Mouse (Mus musculus) thymus, adult 2 months (tissue): ENCODE data around the gene Pnpla6.

Experiments used
- CTCF ChIP-seq: fragments of 200-500 bp; IDR thresholded peaks from 2 replicates; pipeline ENCODE4 v1.5.1; 2012; ENCODE audit warnings: mild to moderate bottlenecking, control low read depth, low read length, moderate library complexity, borderline replicate concordance; ENCODE audit not compliant: control insufficient read depth, poor library complexity, insufficient read depth; ENCODE audit errors: extremely low read depth
- POLR2A ChIP-seq: fragments of 200-500 bp; IDR thresholded peaks from 2 replicates; pipeline ENCODE4 v1.6.1; 2012; ENCODE audit warnings: mild to moderate bottlenecking, low read length, control low read depth, moderate library complexity; ENCODE audit not compliant: control insufficient read depth, poor library complexity, insufficient read depth; ENCODE audit errors: extremely low read depth

GRCm38 (mm10) chr8:3480221-3480785 lies 34.9 kb upstream of the Pnpla6 start:
- TF ChIP-seq POLR2A (no peak), CTCF (no peak)
